Mouse (Mus musculus) midbrain, embryonic 13.5 days (tissue): Measurements from ENCODE around the gene Cnst. TPM values are rescaled to one million over a fixed set of nuclear protein-coding genes. Genes with fewer than 3 reads are reported as not detected.

Experiments used
- ATAC-seq: fragments of 200-750 bp; cut with Nextera tagmentation; 2 replicates; pipeline ENCODE4 v1.8.0; 2017; ENCODE audit warnings: mild to moderate bottlenecking, moderate TSS enrichment, moderate library complexity
- H3K27ac ChIP-seq: fragments of 300-500 bp; sonication (generic); 2 replicates; pipeline ENCODE4 v1.5.1; 2015; ENCODE audit warnings: inconsistent platforms, mild to moderate bottlenecking, moderate library complexity
- H3K27me3 ChIP-seq: fragments of 300-500 bp; sonication (generic); 2 replicates; pipeline ENCODE4 v1.6.1; 2015; ENCODE audit warnings: mild to moderate bottlenecking, inconsistent platforms
- H3K36me3 ChIP-seq: fragments of 300-500 bp; sonication (generic); 2 replicates; pipeline ENCODE4 v1.6.1; 2015; ENCODE audit warnings: mild to moderate bottlenecking, inconsistent platforms
- H3K4me1 ChIP-seq: fragments of 300-500 bp; sonication (generic); replicated peaks from 2 replicates; pipeline ENCODE4 v1.6.1; 2015; ENCODE audit warnings: inconsistent platforms
- H3K4me2 ChIP-seq: fragments of 300-500 bp; sonication (generic); replicated peaks from 2 replicates; pipeline ENCODE4 v1.6.1; 2015; ENCODE audit warnings: moderate library complexity, mild to moderate bottlenecking, inconsistent platforms
- H3K4me3 ChIP-seq: fragments of 300-500 bp; sonication (generic); replicated peaks from 2 replicates; pipeline ENCODE4 v1.5.1; 2015; ENCODE audit warnings: mild to moderate bottlenecking, inconsistent platforms
- H3K9ac ChIP-seq: fragments of 300-500 bp; sonication (generic); replicated peaks from 2 replicates; pipeline ENCODE4 v1.6.1; 2015; ENCODE audit warnings: mild to moderate bottlenecking, inconsistent platforms
- H3K9me3 ChIP-seq: fragments of 300-500 bp; sonication (generic); 2 replicates; pipeline ENCODE4 v1.6.1; 2016; ENCODE audit warnings: mild to moderate bottlenecking, inconsistent platforms
- WGBS: fragments of 180-500 bp; shearing (Covaris S2); methylation state at CpG from one replicate; pipeline ENCODE4 v1.1.7; 2015; 5-methylcytosine and 5-hydroxymethylcytosine counted together
- polyA plus RNA-seq: library from polyadenylated mRNA; unstranded; fragments of >200 nt; fragmentation: Nextera tagmentation; extraction: Ambion mirVana; gene quantifications from 2 replicates; pipeline ENCODE4 v1.2.1, GENCODE M21; 2015

Gene Cnst
- polyA plus RNA-seq, 1 experiment from 2014 or later: 28.2 TPM

DNA sequence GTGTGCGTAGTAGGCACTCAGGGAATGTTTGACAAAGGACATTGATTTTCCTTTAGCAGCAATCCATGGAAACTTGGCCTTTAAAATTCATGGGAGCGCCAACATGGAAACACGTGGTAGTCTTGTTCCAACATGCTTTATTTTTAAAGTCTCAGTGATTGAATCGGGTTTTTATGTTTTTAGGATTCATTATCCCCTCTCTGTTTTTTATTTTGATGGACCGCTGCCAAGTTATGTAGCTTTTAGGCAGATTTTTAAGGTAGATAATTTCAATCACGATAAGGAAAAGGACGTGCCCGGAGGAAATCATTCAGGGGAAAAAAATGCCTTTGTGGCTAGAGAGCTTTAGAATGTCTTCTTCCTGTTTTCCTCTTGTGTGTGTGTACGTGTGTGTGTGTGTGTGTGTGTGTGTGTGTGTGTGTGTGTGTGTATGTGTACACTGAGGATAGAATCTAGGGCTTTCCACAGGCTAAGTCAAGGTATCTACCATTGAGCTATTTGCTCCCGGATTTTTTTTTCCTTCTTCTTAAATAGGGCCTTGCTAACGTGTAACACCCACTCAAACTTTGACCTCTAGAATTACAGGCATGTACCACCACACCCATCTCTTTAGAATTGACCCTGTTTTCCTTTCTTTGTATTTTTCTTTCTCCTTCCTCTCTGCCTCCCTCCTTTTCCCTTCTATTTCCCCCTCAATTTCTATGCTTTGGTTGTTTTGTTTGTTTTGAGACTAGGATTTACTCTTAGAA is 13.4 kb downstream of the Cnst start:
- Histone ChIP-seq H3K27ac (no peak overlapping the region), H3K36me3 (no peaks in the 10 kb centered on the region), H3K9ac (no peak overlapping the region), H3K4me1 (peaks cover 14% of the 10 kb centered on the region), H3K4me2 (no peak overlapping the region), H3K9me3 (no peaks in the 10 kb centered on the region), H3K4me3 (no peak overlapping the region), H3K27me3 (no peaks in the 10 kb centered on the region)
- WGBS: 84% methylated on average over 11 of the region's 11 CpGs
- no peak for ATAC-seq

GRCm38 (mm10) chr1:179560845-179561430 is 14.8 kb downstream of the Cnst start:
- Histone ChIP-seq H3K4me2 (no peak overlapping the region), H3K27ac (no peak overlapping the region), H3K4me1 (peaks cover 14% of the 10 kb centered on the region), H3K4me3 (no peak overlapping the region), H3K27me3 (no peaks in the 10 kb centered on the region), H3K36me3 (no peaks in the 10 kb centered on the region), H3K9ac (no peak overlapping the region), H3K9me3 (no peaks in the 10 kb centered on the region)
- WGBS: 89% methylated on average over 6 of the region's 6 CpGs
- ATAC-seq: no peak

GRCm38 (mm10) chr1:179563211-179563610 is 17.0 kb downstream of the Cnst start:
- no peaks in the 10 kb centered on the region for H3K36me3 ChIP-seq
- no peak overlapping the region for H3K4me3 ChIP-seq
- no peak overlapping the region for H3K9ac ChIP-seq
- H3K4me1 ChIP-seq: peaks cover 23% of the 10 kb centered on the region
- H3K4me2 ChIP-seq: no peak overlapping the region
- H3K27me3 ChIP-seq: no peaks in the 10 kb centered on the region
- H3K9me3 ChIP-seq: no peaks in the 10 kb centered on the region
- WGBS: 86% methylated on average over 4 of the region's 4 CpGs
- no peak overlapping the region for H3K27ac ChIP-seq
- ATAC-seq: no peak

GRCm38 (mm10) chr1:179563926-179564325 is 17.8 kb downstream of the Cnst start:
- WGBS: 59% methylated on average over 5 of the region's 5 CpGs

GRCm38 (mm10) chr1:179567558-179567957 is 21.4 kb downstream of the Cnst start:
- H3K4me2 ChIP-seq: no peak overlapping the region
- WGBS: 50% methylated on average over 7 of the region's 7 CpGs
- H3K27ac ChIP-seq: peak overlapping the region; percentile 35; the same call in 1 of the 2 replicates
- ATAC-seq: peak; percentile 70
- H3K9ac ChIP-seq: no peak overlapping the region
- peaks cover 36% of the 10 kb centered on the region for H3K4me1 ChIP-seq
- no peaks in the 10 kb centered on the region for H3K27me3 ChIP-seq
- no peak overlapping the region for H3K4me3 ChIP-seq
- H3K36me3 ChIP-seq: no peaks in the 10 kb centered on the region
- H3K9me3 ChIP-seq: no peaks in the 10 kb centered on the region

More at GRCm38 (mm10) chr1:179563926-179564325, 17.8 kb downstream of the Cnst start:
- ATAC-seq: no peak
- Histone ChIP-seq H3K36me3 (no peaks in the 10 kb centered on the region), H3K9ac (no peak overlapping the region), H3K4me2 (no peak overlapping the region), H3K4me3 (no peak overlapping the region), H3K27me3 (no peaks in the 10 kb centered on the region), H3K27ac (no peak overlapping the region), H3K9me3 (no peaks in the 10 kb centered on the region), H3K4me1 (peaks cover 25% of the 10 kb centered on the region)

DNA sequence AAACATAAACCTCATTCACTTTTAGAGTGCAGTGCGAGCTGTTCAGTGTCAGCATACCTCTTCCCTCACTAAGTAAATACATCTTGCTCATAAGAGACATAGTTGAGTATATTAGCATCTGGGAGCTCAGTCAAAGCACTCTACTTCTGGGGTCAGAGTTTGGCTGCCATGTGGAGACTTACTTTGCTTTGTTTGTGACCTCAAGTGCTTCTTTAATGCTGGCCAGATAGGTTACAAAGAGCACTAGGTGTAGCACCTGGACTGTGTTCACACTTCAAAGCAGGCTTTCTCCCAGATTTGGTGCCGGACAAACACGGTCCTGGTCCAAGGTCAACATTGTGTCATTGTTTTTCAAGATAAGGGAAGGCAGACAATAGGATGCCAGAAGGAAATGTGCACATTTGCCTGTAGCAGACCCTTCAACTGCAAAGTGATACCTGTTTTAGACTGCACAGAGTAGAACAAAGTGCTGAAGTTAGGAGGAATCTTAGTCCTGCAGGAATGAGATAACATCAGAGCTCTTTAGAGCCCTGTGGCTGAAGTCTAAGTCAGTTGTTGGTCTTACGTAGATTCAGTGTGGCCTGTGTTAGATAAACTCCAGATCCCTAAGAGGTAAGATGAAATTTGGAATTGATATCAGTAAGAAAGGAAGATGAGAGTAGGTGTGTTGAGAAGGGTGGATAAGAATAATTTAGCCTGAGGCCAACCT is 22.7 kb downstream of the Cnst start:
- Histone ChIP-seq H3K36me3 (no peaks in the 10 kb centered on the region), H3K4me1 (peaks cover 25% of the 10 kb centered on the region), H3K27me3 (no peaks in the 10 kb centered on the region), H3K9ac (no peak overlapping the region), H3K27ac (no peak overlapping the region), H3K9me3 (no peaks in the 10 kb centered on the region), H3K4me3 (no peak overlapping the region), H3K4me2 (no peak overlapping the region)
- ATAC-seq: no peak
- 87% methylated on average over 4 of the region's 4 CpGs for WGBS

DNA sequence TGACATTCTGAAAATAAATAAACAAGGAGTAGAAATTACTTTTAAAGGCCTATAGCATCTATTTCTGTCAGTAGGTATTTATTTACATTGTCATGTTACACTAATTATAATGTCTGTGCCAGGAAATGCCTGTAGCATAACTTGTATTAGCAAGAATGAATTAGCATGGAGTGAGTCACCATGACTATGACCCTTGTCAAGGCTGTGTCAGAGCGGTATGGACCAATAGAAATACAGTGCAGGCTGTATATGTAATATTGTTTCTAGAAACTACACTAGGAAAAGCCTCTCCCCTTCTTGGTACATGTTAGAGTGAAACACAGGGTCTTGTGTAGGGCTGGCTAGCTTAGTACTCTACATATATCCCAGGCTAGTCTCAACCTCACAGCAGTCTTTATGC is 24.3 kb downstream of the Cnst start:
- Histone ChIP-seq H3K9me3 (no peaks in the 10 kb centered on the region), H3K27ac (no peak overlapping the region), H3K36me3 (no peaks in the 10 kb centered on the region), H3K9ac (no peak overlapping the region), H3K4me1 (peaks cover 29% of the 10 kb centered on the region), H3K27me3 (no peaks in the 10 kb centered on the region), H3K4me3 (no peak overlapping the region), H3K4me2 (no peak overlapping the region)
- no peak for ATAC-seq
- WGBS: 97% methylated on average over 1 of the region's 1 CpGs

DNA sequence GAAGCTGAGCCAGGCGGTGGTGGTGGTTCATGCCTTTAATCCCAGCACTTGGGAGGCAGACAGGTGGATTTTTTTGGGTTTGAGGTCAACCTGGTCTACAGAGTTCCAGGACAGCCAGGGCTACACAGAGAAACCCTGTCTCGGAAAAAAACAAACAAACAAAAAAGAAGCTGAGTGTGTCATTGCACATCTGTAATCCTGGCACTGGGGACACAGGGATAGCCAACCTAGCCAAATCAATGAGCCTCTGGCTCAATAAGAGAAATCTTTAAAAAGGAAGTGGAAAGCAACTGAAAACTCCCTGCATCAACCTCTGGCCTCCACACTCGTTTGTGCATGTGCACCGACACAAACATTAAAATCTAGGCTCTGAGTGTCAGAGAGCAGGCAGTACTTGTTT is 25.5 kb downstream of the Cnst start:
- no peaks in the 10 kb centered on the region for H3K36me3 ChIP-seq
- H3K4me3 ChIP-seq: no peak overlapping the region
- ATAC-seq: no peak
- H3K27me3 ChIP-seq: no peaks in the 10 kb centered on the region
- 90% methylated on average over 4 of the region's 4 CpGs for WGBS
- H3K9me3 ChIP-seq: no peaks in the 10 kb centered on the region
- peaks cover 29% of the 10 kb centered on the region for H3K4me1 ChIP-seq
- H3K27ac ChIP-seq: no peak overlapping the region
- H3K4me2 ChIP-seq: no peak overlapping the region
- no peak overlapping the region for H3K9ac ChIP-seq

- no peak overlapping the region for H3K27ac ChIP-seq
- H3K4me1 ChIP-seq: peaks cover 18% of the 10 kb centered on the region
- H3K9me3 ChIP-seq: no peaks in the 10 kb centered on the region
- no peaks in the 10 kb centered on the region for H3K36me3 ChIP-seq
- H3K27me3 ChIP-seq: no peaks in the 10 kb centered on the region
- ATAC-seq: no peak
- no peak overlapping the region for H3K4me3 ChIP-seq
- H3K9ac ChIP-seq: no peak overlapping the region; the same call in 1 of the 2 replicates
- no peak overlapping the region for H3K4me2 ChIP-seq
- WGBS: 87% methylated on average over 6 of the region's 6 CpGs
Measured at GRCm38 (mm10) chr1:179573650-179574206, 27.6 kb downstream of the Cnst start.

GRCm38 (mm10) chr1:179578625-179579024 is 32.5 kb downstream of the Cnst start:
- Histone ChIP-seq H3K27me3 (no peaks in the 10 kb centered on the region), H3K4me3 (no peak overlapping the region), H3K4me2 (no peak overlapping the region), H3K27ac (no peak overlapping the region), H3K36me3 (peaks cover 17% of the 10 kb centered on the region), H3K9ac (no peak overlapping the region), H3K4me1 (peaks cover 6% of the 10 kb centered on the region), H3K9me3 (no peaks in the 10 kb centered on the region)
- ATAC-seq: no peak
- WGBS: 85% methylated on average over 6 of the region's 6 CpGs

DNA sequence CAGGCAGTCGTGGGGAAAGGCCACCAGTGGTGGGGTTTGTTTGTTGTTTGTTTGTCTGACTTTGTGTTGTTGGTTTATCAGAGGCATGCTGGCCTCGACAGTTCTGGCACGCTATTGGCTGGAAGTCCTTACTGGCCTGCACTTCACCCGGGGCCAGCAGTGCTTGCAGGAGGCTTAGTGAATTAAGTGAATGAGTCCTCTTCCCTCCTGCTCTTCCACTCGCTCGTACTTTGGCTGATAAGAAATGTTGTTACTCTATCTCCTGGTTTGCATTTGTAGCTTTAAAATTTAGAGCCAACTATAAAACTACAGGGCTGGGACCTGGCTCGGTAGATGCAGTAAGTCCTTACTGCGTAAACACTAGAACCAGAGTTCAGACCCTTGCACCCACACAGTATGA is 34.0 kb downstream of the Cnst start:
- Histone ChIP-seq H3K36me3 (peaks cover 17% of the 10 kb centered on the region), H3K4me2 (no peak overlapping the region), H3K27me3 (no peaks in the 10 kb centered on the region), H3K27ac (no peak overlapping the region), H3K9me3 (no peaks in the 10 kb centered on the region), H3K4me3 (no peak overlapping the region), H3K9ac (no peak overlapping the region), H3K4me1 (no peaks in the 10 kb centered on the region)
- ATAC-seq: no peak
- 82% methylated on average over 8 of the region's 8 CpGs for WGBS

- 86% methylated on average over 10 of the region's 10 CpGs for WGBS
- no peak overlapping the region for H3K27ac ChIP-seq
Measured at GRCm38 (mm10) chr1:179581422-179581821, 35.3 kb downstream of the Cnst start.

More at GRCm38 (mm10) chr1:179581422-179581821, 35.3 kb downstream of the Cnst start:
- Histone ChIP-seq H3K9ac (no peak overlapping the region), H3K4me3 (no peak overlapping the region), H3K4me2 (no peak overlapping the region), H3K36me3 (peaks cover 17% of the 10 kb centered on the region), H3K27me3 (no peaks in the 10 kb centered on the region), H3K9me3 (no peaks in the 10 kb centered on the region), H3K4me1 (peaks cover 3% of the 10 kb centered on the region; the same call in 1 of the 2 replicates)
- no peak for ATAC-seq
